Mouse (Mus musculus): ENCODE data around the gene Alox12b.

The Alox12b gene

DNA sequence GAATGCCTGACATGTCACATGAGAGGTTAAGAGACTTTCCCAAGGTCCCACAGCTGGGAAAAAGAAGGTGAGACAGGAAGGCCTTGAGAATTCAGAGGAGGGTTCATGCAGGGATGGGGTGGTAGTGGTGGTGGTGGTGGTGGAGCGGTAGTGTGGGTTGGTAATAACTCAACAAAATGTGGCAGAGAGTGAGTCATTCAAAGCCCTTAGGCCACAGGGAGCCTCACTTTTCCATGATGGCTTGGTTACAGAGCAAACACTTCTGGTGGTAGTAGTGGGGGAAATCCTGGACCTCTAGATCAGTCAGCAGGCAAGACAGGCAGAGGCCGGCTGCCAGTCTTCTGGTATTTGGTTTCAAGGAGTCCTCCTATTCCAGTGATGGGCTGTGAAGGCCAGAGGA, 15.8 kb downstream of the Alox12b start:
- in situ Hi-C loops (cut with MboI, MseI), result no loop called here

DNA sequence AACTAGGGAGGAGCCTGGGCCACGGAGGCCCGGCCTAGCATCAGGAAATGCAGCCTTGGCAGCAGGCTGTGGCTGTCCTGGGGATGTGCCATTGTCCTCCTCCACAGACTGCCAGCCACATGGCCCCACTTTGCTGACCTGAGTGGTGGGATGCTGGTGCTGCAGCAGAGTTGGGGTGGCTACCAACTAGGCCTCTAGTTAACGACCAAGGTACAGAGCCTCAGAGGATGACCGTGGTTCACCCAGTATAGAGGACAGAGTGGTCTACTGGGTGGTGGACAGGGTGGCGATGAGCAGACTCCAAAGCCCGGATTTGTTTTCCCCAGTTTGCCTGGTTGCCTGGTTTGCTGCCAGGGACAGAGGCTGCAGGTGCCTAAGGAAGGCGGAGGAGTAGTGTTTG, 17.9 kb downstream of the Alox12b start:
- in situ Hi-C loops (cut with MboI, MseI), result no loop called here

DNA sequence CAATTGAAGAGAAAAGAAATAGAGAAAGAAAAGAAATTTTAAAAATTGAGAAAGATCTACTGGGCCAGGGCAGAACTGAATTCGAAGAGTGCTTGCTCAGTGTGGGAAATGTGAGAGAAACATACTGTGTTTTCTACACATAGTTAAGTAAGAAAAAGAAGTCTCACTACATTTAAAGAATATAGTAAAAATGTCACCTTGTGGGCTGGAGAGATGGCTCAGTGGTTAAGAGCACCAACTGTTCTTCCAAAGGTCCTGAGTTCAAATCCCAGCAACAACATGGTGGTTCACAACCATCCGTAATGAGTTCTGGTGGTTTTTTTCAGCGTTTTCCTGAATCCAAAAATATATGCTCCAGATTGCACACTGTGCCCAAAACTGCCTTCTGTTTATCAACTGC, 21.7 kb downstream of the Alox12b start:
- in situ Hi-C loops (cut with MboI, MseI), result no loop called here

DNA sequence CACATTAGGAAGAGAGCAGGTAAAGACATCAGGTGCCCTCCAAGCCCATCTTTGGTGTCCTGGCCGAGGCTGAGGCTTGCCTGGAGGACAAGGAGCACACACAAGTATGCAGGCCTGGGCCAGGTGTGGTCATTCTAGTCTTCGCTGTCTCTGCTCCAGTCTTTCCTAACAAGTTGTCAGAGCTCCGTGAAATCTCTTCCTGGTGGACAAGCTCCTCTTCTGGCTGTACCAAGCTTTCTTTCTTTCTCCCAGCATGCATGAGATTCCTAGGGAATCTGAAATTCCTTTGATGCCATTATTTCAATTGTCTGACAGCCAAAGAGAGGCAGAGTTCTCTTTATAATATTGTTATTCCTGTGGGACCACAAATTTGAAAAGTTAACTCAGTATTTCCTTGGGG, 22.7 kb downstream of the Alox12b start:
- in situ Hi-C loops (cut with MboI, MseI), result no loop called here

DNA sequence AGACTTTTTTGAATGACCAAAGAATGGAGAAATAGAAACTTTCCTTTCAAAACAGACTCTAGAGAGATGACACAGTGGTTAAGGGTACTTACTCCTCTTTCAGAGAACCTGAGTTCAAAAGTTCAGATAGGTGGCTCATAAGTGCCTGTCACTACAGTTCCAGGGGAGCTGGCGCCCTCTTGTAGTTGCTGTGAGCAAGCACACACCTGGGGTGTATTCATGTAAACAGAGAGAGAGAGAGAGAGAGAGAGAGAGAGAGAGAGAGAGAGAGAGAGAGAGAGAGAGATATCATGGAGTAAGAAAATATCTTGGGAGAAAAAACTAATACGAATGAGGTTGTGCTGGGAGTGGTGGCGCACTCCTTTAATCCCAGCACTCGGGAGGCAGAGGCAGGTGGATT, 23.3 kb downstream of the Alox12b start:
- in situ Hi-C loops (cut with MboI, MseI), result no loop called here

DNA sequence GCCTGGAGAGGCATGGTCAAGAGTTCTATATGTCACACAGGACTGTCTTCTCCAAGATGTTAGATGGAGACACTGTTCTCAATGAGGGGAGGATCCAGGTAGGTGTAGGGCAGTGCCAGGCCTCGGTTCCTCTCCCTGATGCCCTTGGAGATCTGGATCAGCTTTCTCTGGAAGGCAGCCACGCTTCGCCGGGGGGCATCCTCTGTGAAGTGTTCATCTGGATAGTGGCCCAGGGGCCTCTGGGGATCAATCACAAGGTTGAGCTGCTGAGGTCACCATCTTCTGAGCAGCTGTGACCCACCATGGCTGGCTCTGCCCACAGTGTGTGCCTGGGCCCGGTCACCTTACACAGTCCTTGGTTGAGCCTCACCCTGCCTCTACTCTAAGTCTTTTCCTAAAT, 28.2 kb downstream of the Alox12b start:
- in situ Hi-C loops (cut with MboI, MseI), result no loop called here

DNA sequence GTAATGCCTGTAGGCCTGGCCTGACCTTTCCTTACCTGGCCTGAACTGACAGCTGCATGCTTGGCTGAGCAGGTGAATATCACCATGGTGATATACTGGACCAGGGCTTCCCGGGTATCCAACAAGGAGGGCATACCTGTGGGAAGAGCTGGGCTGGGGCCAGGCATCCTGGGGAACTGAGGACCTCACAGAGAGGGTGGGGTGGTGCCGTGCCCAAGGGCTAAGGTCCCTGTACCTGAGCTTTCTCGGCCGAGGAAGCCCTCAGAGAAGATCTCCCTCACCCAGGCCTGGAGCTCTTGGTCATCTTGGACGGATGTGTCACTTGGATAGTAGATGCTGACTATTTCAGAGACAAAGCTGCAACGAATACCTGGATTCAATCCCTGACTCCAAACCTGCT, 29.1 kb downstream of the Alox12b start:
- in situ Hi-C loops (cut with MboI, MseI), result no loop called here

DNA sequence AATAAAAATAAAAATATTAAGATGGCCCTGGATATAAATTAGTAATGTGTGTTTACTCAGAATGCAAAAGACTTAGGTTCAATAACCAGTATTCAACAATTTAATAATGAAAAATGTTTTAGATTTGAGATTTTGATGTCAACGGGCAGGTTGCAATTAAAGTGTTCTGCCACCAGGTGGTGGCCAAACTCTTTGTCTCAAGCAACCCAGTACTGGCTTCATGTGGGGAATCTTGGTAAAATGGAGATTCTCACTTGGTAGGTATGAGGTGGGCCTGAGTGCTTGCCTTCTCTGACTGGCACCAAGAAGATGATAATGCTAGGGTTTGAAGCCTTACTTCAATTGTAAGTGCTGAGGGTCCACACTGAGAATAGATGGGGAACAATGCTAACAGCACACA, 36.1 kb downstream of the Alox12b start:
- in situ Hi-C loops (cut with MboI, MseI), result no loop called here

DNA sequence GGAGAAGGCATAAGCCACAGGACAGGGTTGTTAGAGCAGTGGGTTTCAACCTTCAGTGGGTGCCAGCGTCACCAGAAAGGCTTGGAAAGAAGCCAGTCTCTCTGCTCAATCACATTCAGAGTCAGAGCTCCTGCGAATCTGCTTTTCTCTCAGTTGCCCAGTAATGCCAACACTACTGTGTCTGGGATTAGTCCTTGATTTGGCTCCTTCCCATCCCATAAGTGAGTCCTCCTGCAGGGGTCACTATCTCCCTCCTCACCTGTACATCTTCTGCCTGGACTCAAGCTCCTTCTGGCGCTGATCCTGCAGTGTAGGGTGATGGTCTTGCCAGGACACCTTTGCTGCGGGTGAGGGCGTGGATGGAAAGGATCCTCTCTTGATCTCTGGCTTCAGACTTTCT, 40.0 kb downstream of the Alox12b start:
- in situ Hi-C loops (cut with MboI, MseI), result loop anchor here (5.0 kb wide), 1 partner anchor 41 kb away; the partner anchor contains the start of gene Gucy2e

DNA sequence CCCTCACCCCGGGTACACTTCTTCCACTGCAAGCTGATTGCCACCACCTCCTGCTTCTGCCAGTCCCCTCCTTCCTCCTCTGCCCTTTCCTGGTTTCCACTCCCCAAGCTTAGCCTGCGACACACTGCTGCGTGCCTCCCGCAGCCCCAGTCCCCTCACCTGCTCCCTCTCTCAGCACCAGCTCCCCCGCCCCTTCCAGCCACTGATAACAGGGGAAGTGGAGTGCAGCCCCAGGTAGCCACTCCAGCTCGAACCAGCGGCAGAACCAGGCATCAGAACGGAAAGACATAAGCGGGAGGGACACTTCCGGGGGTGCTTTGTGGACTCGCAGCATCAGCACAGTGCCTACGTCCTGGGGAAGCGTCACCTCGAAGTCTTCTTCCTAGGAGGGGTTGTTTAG, 40.4 kb downstream of the Alox12b start:
- in situ Hi-C loops (cut with MboI, MseI), result loop anchor here (5.0 kb wide), 1 partner anchor 40 kb away; the partner anchor contains the start of gene Gucy2e

DNA sequence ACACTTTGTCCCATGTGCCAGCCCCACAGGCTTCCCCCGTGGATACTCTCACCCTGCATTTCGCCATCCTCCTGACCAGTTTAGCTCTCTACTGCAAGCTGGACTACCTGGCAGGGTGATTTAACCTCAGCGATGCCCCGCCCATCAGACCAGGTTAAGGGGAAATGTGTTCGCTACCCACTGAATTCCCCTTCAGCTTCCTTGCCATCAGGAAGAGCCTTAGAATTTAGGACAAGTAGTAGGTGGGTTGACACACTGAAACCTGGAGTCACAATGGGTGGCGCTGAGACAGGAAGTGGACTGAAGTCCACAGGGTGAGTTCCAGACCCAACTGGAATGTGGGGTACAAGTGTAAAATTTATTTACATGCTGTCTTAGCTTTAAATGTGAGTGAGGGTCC, 41.0 kb downstream of the Alox12b start, which contains the start of gene Alox8:
TSS of gene Alox8 (minus strand) at position 101 of the 400 bp plus-strand sequence.
- in situ Hi-C loops (cut with MboI, MseI), result loop anchor here (5.0 kb wide), 1 partner anchor 40 kb away; the partner anchor contains the start of gene Gucy2e

DNA sequence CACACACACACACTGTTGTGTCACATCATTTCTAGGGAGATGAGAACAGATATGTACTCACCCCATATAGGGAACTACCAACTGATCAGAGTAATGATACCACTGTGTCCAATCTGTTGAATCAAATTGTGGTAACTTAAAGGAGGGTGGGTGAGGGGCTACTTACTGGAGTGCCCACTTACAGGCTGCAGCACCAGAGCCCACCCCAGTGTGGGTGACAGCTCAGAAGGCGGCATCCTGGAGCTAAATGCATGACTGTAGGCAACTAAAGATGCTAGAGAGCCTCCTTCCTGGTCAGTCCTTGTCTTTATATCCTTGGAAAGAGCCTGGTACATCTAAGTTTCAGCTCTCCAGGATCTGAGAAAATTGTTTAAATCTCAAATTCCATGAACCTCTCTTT, 42.5 kb downstream of the Alox12b start:
- in situ Hi-C loops (cut with MboI, MseI), result loop anchor here (5.0 kb wide), 1 partner anchor 38 kb away; the partner anchor contains the start of gene Gucy2e

DNA sequence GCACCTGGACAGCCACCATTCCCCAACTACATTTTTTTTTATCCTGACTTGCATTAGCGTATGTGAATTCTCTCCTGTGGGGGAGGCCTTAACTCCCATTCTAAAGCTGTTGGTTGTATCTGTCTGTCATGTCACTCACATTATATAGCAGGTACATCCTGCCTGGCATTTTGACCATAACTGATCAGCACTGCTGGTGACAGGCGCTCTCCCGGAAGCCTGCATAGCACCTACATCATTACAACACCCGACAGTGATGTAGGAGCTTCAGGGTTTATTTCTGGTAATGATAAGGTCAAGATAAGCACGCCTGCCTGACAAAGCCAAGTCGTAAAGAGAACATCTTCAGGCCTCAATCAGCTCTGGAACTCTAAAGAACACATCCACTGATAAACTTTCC, 43.4 kb downstream of the Alox12b start:
- in situ Hi-C loops (cut with MboI, MseI), result loop anchor here (25.0 kb wide), 1 partner anchor 588 kb away; no protein-coding TSS in a partner anchor

DNA sequence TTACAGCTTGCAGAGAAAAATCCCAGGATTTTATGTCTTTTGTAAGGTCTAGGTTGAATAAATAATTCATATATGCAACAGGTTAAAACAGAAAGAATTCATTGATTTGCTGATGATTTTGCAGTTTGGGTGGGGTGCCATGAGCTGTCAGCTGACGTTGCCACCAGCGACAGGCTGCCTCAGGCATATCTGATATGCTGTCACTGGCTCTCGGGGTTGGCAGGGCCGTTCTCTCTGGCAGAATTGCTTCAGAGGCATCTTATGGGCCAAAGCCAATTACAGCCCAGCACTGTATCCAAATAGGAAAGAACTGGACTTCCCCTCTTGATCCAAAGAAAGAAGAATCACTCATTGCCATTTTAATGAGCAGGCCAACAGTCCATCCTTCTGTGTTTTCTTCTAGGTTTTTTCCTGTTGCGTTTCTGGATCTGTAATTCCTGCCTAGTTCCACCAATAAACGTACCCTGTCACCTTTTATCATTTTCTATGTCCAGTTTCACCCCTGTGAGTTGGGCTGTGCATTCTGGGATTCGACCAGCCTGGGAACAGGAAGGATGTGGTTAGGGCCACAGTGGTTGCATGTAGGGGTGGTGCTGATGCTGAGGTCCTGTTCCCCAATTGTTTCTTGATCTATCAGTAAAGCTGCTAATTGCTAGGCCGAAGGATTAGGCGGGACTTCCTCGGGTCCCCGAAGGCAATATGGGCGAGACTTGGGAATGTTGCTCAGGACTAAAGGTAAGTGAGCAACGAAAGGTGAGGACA, 45.9 kb downstream of the Alox12b start:
- in situ Hi-C loops (cut with MboI, MseI), result loop anchor here (25.0 kb wide), 1 partner anchor 590 kb away; no protein-coding TSS in a partner anchor

DNA sequence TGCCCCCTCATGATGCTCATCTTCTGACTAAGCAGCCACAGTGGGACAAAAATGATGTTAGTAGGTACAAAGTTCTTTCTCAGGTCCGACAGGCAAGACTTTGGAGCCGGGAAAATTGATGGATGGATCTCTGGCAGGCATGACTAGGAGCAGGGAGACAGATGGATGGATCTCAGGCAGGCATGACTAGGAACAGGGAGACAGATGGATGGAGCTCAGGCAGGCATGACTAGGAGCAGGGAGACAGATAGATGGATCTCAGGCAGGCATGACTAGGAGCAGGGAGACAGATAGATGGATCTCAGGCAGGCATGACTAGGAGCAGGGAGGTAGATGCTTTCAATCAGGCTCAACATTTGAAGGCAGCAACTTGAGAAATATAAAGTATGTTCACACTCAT, 54.6 kb downstream of the Alox12b start:
- in situ Hi-C loops (cut with MboI, MseI), result loop anchor here (25.0 kb wide), 1 partner anchor 599 kb away; no protein-coding TSS in a partner anchor

DNA sequence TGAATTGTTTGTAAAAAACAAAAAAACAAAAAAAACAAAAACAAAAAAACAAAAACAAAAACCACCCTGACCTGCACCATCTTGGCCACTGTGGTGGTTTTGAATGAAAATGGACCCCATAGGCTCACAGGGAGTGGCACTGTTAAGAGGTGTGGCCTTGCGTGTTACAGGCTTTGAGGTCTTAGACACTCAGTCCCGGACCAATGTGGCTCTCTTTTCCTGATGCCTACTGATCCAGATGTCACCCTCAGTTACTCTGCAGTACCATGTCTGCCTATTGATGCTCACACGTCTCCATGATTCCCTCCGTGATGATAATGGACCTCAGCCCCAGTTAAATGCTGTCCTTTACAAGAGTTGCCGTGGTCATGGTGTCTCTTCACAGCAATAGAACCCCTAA, 60.6 kb downstream of the Alox12b start:
- in situ Hi-C loops (cut with MboI, MseI), result loop anchor here (25.0 kb wide), 1 partner anchor 605 kb away; no protein-coding TSS in a partner anchor

DNA sequence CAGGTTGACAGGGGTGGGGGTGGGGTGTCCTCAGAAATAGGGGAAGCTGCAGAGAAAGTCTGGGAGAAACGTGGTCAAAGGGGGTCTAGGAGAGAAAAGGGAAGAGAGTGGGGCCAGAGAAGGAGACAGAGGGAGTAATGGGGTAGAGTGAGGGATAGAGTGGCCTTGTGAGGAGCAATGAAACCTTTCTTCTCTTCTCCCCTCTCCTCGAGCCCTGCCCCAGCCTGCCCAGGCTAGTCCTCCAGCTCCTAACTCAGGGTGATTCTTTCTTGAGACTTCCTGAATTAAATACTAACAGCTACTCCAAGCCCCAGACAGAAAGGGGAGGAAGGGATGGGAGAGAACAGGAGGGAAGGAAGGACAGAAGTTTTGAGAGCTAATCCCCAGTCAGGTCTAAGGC, 61.9 kb downstream of the Alox12b start:
- in situ Hi-C loops (cut with MboI, MseI), result loop anchor here (25.0 kb wide), 1 partner anchor 606 kb away; no protein-coding TSS in a partner anchor

Data from regulatory T cell (primary cell).